Mouse (Mus musculus) kidney, postnatal 4 days (tissue): ENCODE results near the gene Zswim9.

Experiments used
- DNase-seq, 2 experiments: peaks; one replicate each; pipeline ENCODE4 v3.0.0; 2021; ENCODE audit warnings: mixed read lengths in 2 of 2

Gene Zswim9

DNA sequence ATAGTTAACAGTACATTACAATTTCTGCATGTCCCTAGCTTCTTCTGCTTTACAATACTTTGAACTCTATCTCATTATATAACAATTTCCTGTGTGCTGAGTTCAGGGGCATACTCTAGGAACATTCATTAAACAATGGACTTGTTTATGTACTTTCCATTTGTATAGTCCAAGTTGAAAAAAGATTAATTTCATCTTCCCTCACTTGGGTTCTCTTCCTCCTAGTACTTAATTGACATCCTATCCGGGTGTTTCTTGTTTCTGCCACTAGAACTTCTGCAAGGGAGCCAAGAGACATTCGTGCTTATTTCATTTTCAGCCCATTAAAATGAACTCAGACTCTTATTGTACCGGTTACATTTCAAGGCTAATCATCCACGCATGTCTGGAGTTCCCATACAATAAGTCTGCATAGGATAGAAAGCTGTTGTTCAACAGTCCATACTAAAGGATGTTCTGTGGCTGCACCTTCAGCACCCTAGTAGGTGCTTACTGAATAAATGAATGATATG is 9.7 kb downstream of the Zswim9 start:
- no peak for DNase-seq

DNA sequence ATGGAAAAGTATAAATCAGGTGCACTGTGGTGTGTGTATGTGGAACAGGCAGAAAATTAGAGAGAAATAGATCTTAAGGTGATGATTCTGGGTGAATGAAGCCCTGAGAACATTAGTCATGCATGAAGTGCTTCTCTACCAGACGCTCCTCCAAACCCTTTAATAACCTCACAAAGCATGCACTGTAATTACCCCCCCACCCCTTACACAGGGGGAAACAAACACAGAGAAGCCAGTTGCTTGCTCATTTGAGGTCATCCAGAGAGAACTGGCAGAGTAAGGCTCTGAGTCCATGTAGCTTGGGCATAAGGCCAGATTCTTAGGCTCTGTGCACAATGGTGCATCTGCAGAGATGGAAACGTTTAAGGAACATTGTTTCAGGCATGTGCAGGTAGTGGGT is 14.1 kb downstream of the Zswim9 start:
- no peak for DNase-seq

GRCm38 (mm10) chr7:13263851-13264250 is 14.7 kb downstream of the Zswim9 start:
- no peak for DNase-seq

- no peak for DNase-seq
Observed at GRCm38 (mm10) chr7:13260746-13261700, 17.5 kb downstream of the Zswim9 start.

DNA sequence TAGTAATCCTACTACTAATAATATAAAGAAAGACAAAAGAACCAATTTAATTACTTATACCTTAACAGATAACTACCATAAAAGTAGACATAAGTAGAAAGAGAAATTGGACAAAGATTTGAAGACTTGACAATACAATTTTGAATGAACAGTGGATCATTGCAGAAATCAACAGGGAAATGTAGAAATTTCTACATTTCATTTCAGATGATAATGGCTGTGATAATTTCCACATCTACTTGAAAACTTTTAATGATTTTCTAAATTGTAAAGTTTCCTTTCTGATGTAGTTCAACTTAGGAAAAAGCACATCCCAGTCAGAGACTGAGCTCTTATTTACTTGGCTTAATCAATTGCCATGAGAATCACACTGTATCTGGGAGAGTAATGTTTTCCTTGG is 65.8 kb downstream of the Zswim9 start, which contains the start of gene Vmn1r89:
Gene Vmn1r89 (plus strand): TSS at position 301 of the 400 bp plus-strand sequence.
- DNase-seq = no peak
